Mouse (Mus musculus) kidney, postnatal 0 days (tissue): ENCODE results near the gene Cblc. TPM values are rescaled to one million over a fixed set of nuclear protein-coding genes. Genes with fewer than 3 reads are reported as not detected.
A peak's percentile ranks its signal among the peaks of the same experiment; 100 is the strongest.

Source experiments
- ATAC-seq: fragments of 200-750 bp; cut with Nextera tagmentation; replicated peaks from 2 replicates; pipeline ENCODE4 v1.8.0; 2017; ENCODE audit warnings: low read depth, moderate number of reproducible peaks, moderate TSS enrichment, moderate library complexity; ENCODE audit not compliant: low FRiP score
- DNase-seq: peaks from one replicate; pipeline ENCODE4 v3.0.0-alpha.2; 2016; ENCODE audit warnings: low spot score
- H3K27ac ChIP-seq: fragments of 300-500 bp; sonication (generic); 2 replicates; pipeline ENCODE4 v1.5.1; 2014; ENCODE audit warnings: mild to moderate bottlenecking
- H3K27me3 ChIP-seq: fragments of 300-500 bp; sonication (generic); 2 replicates; pipeline ENCODE4 v1.6.1; 2014; ENCODE audit warnings: low read length, mixed read lengths; ENCODE audit not compliant: insufficient read depth
- H3K36me3 ChIP-seq: fragments of 300-500 bp; sonication (generic); 2 replicates; pipeline ENCODE4 v1.6.1; 2014; ENCODE audit warnings: low read length, mixed read lengths; ENCODE audit not compliant: insufficient read depth
- H3K4me1 ChIP-seq: fragments of 300-500 bp; sonication (generic); replicated peaks from 2 replicates; pipeline ENCODE4 v1.6.1; 2014; ENCODE audit warnings: antibody characterized with exemption, low read length, mixed read lengths; ENCODE audit not compliant: insufficient read depth
- H3K4me2 ChIP-seq: fragments of 300-500 bp; sonication (generic); 2 replicates; pipeline ENCODE4 v1.6.1; 2014; ENCODE audit warnings: mild to moderate bottlenecking, low read length, moderate library complexity, mixed read lengths
- H3K4me3 ChIP-seq: fragments of 300-500 bp; sonication (generic); replicated peaks from 2 replicates; pipeline ENCODE4 v1.5.1; 2014; ENCODE audit warnings: low read depth, low read length
- H3K9ac ChIP-seq: fragments of 300-500 bp; sonication (generic); 2 replicates; pipeline ENCODE4 v1.6.1; 2014; ENCODE audit warnings: low read depth, low read length
- H3K9me3 ChIP-seq: fragments of 300-500 bp; sonication (generic); replicated peaks from 2 replicates; pipeline ENCODE4 v1.6.1; 2016; ENCODE audit warnings: low read length, inconsistent platforms, mixed read lengths
- CTCF ChIP-seq: IDR thresholded peaks from 2 replicates; pipeline ENCODE4 v1.5.1; 2016; ENCODE audit warnings: antibody characterized with exemption, low read depth, mild to moderate bottlenecking, moderate library complexity
- WGBS: fragments of 180-500 bp; shearing (Covaris S2); extraction: QIAGEN DNeasy Blood & Tissue Kit; methylation state at CpG from one replicate; pipeline ENCODE4 v1.1.7; 2014; 5-methylcytosine and 5-hydroxymethylcytosine counted together
- polyA plus RNA-seq: library from polyadenylated mRNA; unstranded; fragments of >200 nt; fragmentation: Nextera tagmentation; extraction: Ambion mirVana; gene quantifications from 2 replicates; pipeline ENCODE4 v1.2.1, GENCODE M21; 2015

Cblc gene
- polyA plus RNA-seq, 1 experiment from 2014 or later = 14.6 TPM

- H3K4me1 ChIP-seq = no peaks in the 10 kb centered on the region
- DNase-seq = peak; percentile 93
- H3K4me3 ChIP-seq = peak overlapping the region; percentile 21; the same call in 1 of the 2 replicates
- peak; percentile 99 for TF ChIP-seq CTCF
- peak overlapping the region; percentile 51 for H3K4me2 ChIP-seq
- H3K27me3 ChIP-seq = no peaks in the 10 kb centered on the region
- peak overlapping the region; percentile 39; the same call in 1 of the 2 replicates for H3K9ac ChIP-seq
- H3K9me3 ChIP-seq = no peaks in the 10 kb centered on the region
- under 1% methylated on average over 19 of the region's 19 CpGs for WGBS
- no peak overlapping the region for H3K27ac ChIP-seq
- peak; percentile 58 for ATAC-seq
- H3K36me3 ChIP-seq = no peaks in the 10 kb centered on the region
These were observed 6.7 kb downstream of the Cblc start for GRCm38 (mm10) chr7:19789904-19790347.

GRCm38 (mm10) chr7:19785874-19786458 is 10.6 kb downstream of the Cblc start:
- no peak for DNase-seq
- Histone ChIP-seq H3K27ac (no peak overlapping the region), H3K9ac (no peak overlapping the region), H3K4me3 (no peak overlapping the region), H3K4me1 (no peaks in the 10 kb centered on the region), H3K9me3 (no peaks in the 10 kb centered on the region), H3K4me2 (no peak overlapping the region), H3K27me3 (no peaks in the 10 kb centered on the region), H3K36me3 (no peaks in the 10 kb centered on the region)
- TF ChIP-seq CTCF = no peak
- WGBS = 39% methylated on average over 12 of the region's 12 CpGs
- ATAC-seq = no peak

GRCm38 (mm10) chr7:19784764-19785535 is 11.7 kb downstream of the Cblc start:
- peak; percentile 70 for TF ChIP-seq CTCF
- no peak overlapping the region for H3K9ac ChIP-seq
- H3K27ac ChIP-seq = no peak overlapping the region
- no peak overlapping the region for H3K4me2 ChIP-seq
- DNase-seq (no peak), ATAC-seq (peak; percentile 37; the same call in 1 of the 2 replicates)
- no peak overlapping the region for H3K4me3 ChIP-seq
- 39% methylated on average over 11 of the region's 11 CpGs for WGBS
- no peaks in the 10 kb centered on the region for H3K27me3 ChIP-seq
- H3K9me3 ChIP-seq = no peaks in the 10 kb centered on the region
- H3K4me1 ChIP-seq = no peaks in the 10 kb centered on the region
- no peaks in the 10 kb centered on the region for H3K36me3 ChIP-seq

GRCm38 (mm10) chr7:19783630-19784029 is 13.0 kb downstream of the Cblc start:
- H3K27me3 ChIP-seq = no peaks in the 10 kb centered on the region
- no peaks in the 10 kb centered on the region for H3K4me1 ChIP-seq
- DNase-seq = no peak
- H3K36me3 ChIP-seq = no peaks in the 10 kb centered on the region
- H3K4me2 ChIP-seq = no peak overlapping the region
- no peak for ATAC-seq
- 67% methylated on average over 8 of the region's 8 CpGs for WGBS
- H3K9ac ChIP-seq = no peak overlapping the region
- TF ChIP-seq CTCF = no peak
- no peaks in the 10 kb centered on the region for H3K9me3 ChIP-seq
- H3K27ac ChIP-seq = no peak overlapping the region
- H3K4me3 ChIP-seq = no peak overlapping the region

GRCm38 (mm10) chr7:19782645-19783044 is 14.0 kb downstream of the Cblc start:
- peak; percentile 63 for DNase-seq
- H3K4me1 ChIP-seq = no peaks in the 10 kb centered on the region
- 95% methylated on average over 4 of the region's 4 CpGs for WGBS

GRCm38 (mm10) chr7:19781741-19782140 is 14.9 kb downstream of the Cblc start:
- H3K9me3 ChIP-seq = no peaks in the 10 kb centered on the region
- WGBS = 88% methylated on average over 7 of the region's 7 CpGs
- H3K4me2 ChIP-seq = no peak overlapping the region
- ATAC-seq (no peak), DNase-seq (no peak)
- no peak overlapping the region for H3K4me3 ChIP-seq
- no peaks in the 10 kb centered on the region for H3K27me3 ChIP-seq
- H3K9ac ChIP-seq = no peak overlapping the region
- H3K36me3 ChIP-seq = no peaks in the 10 kb centered on the region
- H3K4me1 ChIP-seq = no peaks in the 10 kb centered on the region
- no peak overlapping the region for H3K27ac ChIP-seq
- TF ChIP-seq CTCF = no peak

More at GRCm38 (mm10) chr7:19782645-19783044, 14.0 kb downstream of the Cblc start:
- no peak overlapping the region for H3K4me2 ChIP-seq
- no peak overlapping the region for H3K4me3 ChIP-seq
- H3K36me3 ChIP-seq = no peaks in the 10 kb centered on the region
- no peaks in the 10 kb centered on the region for H3K27me3 ChIP-seq
- H3K9ac ChIP-seq = no peak overlapping the region
- TF ChIP-seq CTCF = peak; percentile 84
- no peak overlapping the region for H3K27ac ChIP-seq
- ATAC-seq = no peak
- no peaks in the 10 kb centered on the region for H3K9me3 ChIP-seq
